Mouse (Mus musculus) kidney, adult 2 months (tissue): ENCODE results near the gene Slc50a1.

Experiments used
- CTCF ChIP-seq: fragments of 200-500 bp; conservative IDR thresholded peaks from 2 replicates; pipeline ENCODE4 v1.5.1; 2011; ENCODE audit warnings: low read depth, mild to moderate bottlenecking, control low read depth, low read length, moderate library complexity, mixed read lengths; ENCODE audit not compliant: insufficient read depth, insufficient read length
- POLR2A ChIP-seq: fragments of 200-500 bp; IDR thresholded peaks from one replicate; pipeline ENCODE4 v1.6.1; 2011; ENCODE audit warnings: low read depth, low read length, control low read depth

DNA sequence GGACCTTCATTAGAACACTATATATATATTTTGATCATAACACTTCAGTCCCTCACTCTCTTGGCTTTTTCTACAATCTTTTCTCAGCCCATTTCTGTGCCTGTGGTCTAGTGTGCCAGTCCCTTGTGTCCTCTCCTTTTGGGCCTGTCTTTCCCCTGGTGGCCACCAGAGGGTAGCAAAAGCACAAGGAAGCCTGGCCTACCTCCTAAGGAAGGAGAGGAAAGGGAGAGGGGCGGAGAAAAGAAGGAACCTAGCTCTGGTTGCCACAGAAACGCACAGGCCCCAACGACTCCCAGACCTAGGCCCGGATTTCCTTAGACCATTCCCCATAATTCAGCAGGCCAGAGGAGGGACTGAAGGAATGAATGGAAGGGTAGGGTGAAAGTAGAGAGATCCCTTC is 46.5 kb upstream of the Slc50a1 start:
- TF ChIP-seq POLR2A (no peak), CTCF (peak; percentile 95)
